Mouse (Mus musculus): Measurements from ENCODE around the gene Gfod1.

The Gfod1 gene

DNA sequence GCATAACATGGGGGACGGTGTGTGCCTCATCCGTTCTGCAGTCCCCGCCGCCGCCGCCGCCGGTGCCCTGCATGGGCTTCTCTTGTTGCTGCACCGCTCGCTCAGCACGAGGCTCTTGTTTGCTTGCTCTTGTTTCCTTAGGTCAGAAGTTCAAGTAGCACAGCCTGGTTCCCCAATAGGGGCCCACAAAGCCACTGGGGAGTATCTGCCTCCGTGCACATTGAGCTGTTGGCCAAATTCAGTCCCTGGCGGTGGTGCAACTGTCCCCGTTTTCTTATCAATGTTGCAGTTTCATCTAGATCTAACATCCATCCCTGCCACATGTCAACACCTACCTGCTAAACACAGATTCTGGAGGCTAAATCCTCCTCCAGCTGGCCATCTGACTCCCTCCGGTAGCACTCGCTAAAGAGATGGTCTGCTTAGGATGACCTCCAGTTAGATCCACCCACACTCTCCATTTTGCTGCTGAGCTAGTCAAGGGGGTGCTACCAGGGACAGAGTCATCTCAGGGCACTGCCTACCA lies 95.0 kb downstream of the Gfod1 start:
- H3K4me3 ChIP-seq (replicated peaks; ENCODE audit: low read length): peak overlapping the region; percentile 57
- H3K36me3 ChIP-seq (ENCODE audit: insufficient read depth, low read length): peaks cover 9% of the 10 kb centered on the region; the same call in 1 of the 2 replicates
- no peaks in the 10 kb centered on the region for H3K9me3 ChIP-seq (ENCODE audit: low read length)
- no peak for TF ChIP-seq POU5F1 (IDR thresholded peaks at IDR 0.05; ENCODE audit: borderline replicate concordance, low read length)
- TF ChIP-seq CTCF (conservative IDR thresholded peaks at IDR 0.05; ENCODE audit: low read length): no peak
- no peak for TF ChIP-seq NANOG (IDR thresholded peaks at IDR 0.05; ENCODE audit: borderline replicate concordance, low read length)
- no peaks in the 10 kb centered on the region for H3K27me3 ChIP-seq (ENCODE audit: insufficient read depth, low read length)
- peaks cover 86% of the 10 kb centered on the region for H3K4me1 ChIP-seq (replicated peaks; ENCODE audit: low read depth, low read length)

DNA sequence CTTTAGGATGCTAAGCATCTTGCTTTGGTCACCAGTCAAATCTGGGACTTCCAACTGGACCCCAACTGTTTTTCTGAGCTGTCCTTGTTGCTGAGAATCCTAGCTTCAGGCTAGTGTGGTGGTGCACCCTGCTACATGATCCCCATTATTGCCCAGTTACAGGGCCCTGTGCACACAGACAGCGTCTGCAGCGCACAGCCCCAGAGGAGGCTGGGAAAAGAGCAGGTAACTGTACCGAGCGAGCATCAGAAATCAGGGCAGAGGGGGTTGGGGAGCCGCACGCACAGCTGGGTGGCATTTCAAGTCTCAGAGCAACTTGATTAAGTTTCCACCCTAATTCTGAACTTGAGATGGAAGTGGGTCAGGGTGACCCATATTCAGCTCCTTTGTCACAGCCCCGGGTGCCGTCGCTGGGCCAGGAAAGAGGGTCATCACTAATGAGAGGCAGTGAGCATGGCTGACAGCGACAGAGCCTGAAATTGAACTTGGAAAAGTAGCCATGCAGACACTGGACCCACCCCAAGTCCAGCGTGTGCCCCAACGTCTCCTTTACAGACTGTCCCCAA lies 97.8 kb downstream of the Gfod1 start:
- TF ChIP-seq NANOG (IDR thresholded peaks at IDR 0.05; ENCODE audit: borderline replicate concordance, low read length) (no peak), CTCF (conservative IDR thresholded peaks at IDR 0.05; ENCODE audit: low read length) (no peak), POU5F1 (IDR thresholded peaks at IDR 0.05; ENCODE audit: borderline replicate concordance, low read length) (no peak)

GRCm38 (mm10) chr13:43203641-43204040 lies 100.3 kb downstream of the Gfod1 start:
- Histone ChIP-seq H3K9me3 (ENCODE audit: low read length) (no peaks in the 10 kb centered on the region), H3K27me3 (ENCODE audit: insufficient read depth, low read length) (no peaks in the 10 kb centered on the region), H3K36me3 (ENCODE audit: insufficient read depth, low read length) (peaks cover 57% of the 10 kb centered on the region), H3K4me3 (replicated peaks; ENCODE audit: low read length) (no peak overlapping the region), H3K4me1 (replicated peaks; ENCODE audit: low read depth, low read length) (peaks cover 64% of the 10 kb centered on the region)
- TF ChIP-seq CTCF (conservative IDR thresholded peaks at IDR 0.05; ENCODE audit: low read length) (no peak), NANOG (IDR thresholded peaks at IDR 0.05; ENCODE audit: borderline replicate concordance, low read length) (no peak), POU5F1 (IDR thresholded peaks at IDR 0.05; ENCODE audit: borderline replicate concordance, low read length) (no peak)

More for the DNA sequence above, 97.8 kb downstream of the Gfod1 start:
- Histone ChIP-seq H3K9me3 (ENCODE audit: low read length) (no peaks in the 10 kb centered on the region), H3K4me1 (replicated peaks; ENCODE audit: low read depth, low read length) (peaks cover 65% of the 10 kb centered on the region), H3K36me3 (ENCODE audit: insufficient read depth, low read length) (peaks cover 36% of the 10 kb centered on the region), H3K4me3 (replicated peaks; ENCODE audit: low read length) (no peak overlapping the region), H3K27me3 (ENCODE audit: insufficient read depth, low read length) (no peaks in the 10 kb centered on the region)

GRCm38 (mm10) chr13:43203234-43203633 lies 100.7 kb downstream of the Gfod1 start:
- no peak overlapping the region for H3K4me3 ChIP-seq (replicated peaks; ENCODE audit: low read length)
- H3K27me3 ChIP-seq (ENCODE audit: insufficient read depth, low read length): no peaks in the 10 kb centered on the region
- H3K9me3 ChIP-seq (ENCODE audit: low read length): no peaks in the 10 kb centered on the region
- no peak for TF ChIP-seq NANOG (IDR thresholded peaks at IDR 0.05; ENCODE audit: borderline replicate concordance, low read length)
- TF ChIP-seq CTCF (conservative IDR thresholded peaks at IDR 0.05; ENCODE audit: low read length): no peak
- TF ChIP-seq POU5F1 (IDR thresholded peaks at IDR 0.05; ENCODE audit: borderline replicate concordance, low read length): no peak
- peaks cover 65% of the 10 kb centered on the region for H3K4me1 ChIP-seq (replicated peaks; ENCODE audit: low read depth, low read length)
- peaks cover 60% of the 10 kb centered on the region for H3K36me3 ChIP-seq (ENCODE audit: insufficient read depth, low read length)

GRCm38 (mm10) chr13:43202351-43202750 lies 101.6 kb downstream of the Gfod1 start:
- no peak for TF ChIP-seq CTCF (conservative IDR thresholded peaks at IDR 0.05; ENCODE audit: low read length)
- no peak for TF ChIP-seq POU5F1 (IDR thresholded peaks at IDR 0.05; ENCODE audit: borderline replicate concordance, low read length)
- no peak for TF ChIP-seq NANOG (IDR thresholded peaks at IDR 0.05; ENCODE audit: borderline replicate concordance, low read length)
- peaks cover 66% of the 10 kb centered on the region for H3K4me1 ChIP-seq (replicated peaks; ENCODE audit: low read depth, low read length)
- H3K36me3 ChIP-seq (ENCODE audit: insufficient read depth, low read length): peaks cover 61% of the 10 kb centered on the region
- H3K4me3 ChIP-seq (replicated peaks; ENCODE audit: low read length): no peak overlapping the region
- H3K27me3 ChIP-seq (ENCODE audit: insufficient read depth, low read length): no peaks in the 10 kb centered on the region
- no peaks in the 10 kb centered on the region for H3K9me3 ChIP-seq (ENCODE audit: low read length)

GRCm38 (mm10) chr13:43201033-43201432 lies 102.9 kb downstream of the Gfod1 start:
- Histone ChIP-seq H3K4me3 (replicated peaks; ENCODE audit: low read length) (peak overlapping the region; percentile 66), H3K4me1 (replicated peaks; ENCODE audit: low read depth, low read length) (peaks cover 67% of the 10 kb centered on the region), H3K27me3 (ENCODE audit: insufficient read depth, low read length) (no peaks in the 10 kb centered on the region), H3K9me3 (ENCODE audit: low read length) (no peaks in the 10 kb centered on the region), H3K36me3 (ENCODE audit: insufficient read depth, low read length) (peaks cover 70% of the 10 kb centered on the region)
- TF ChIP-seq NANOG (IDR thresholded peaks at IDR 0.05; ENCODE audit: borderline replicate concordance, low read length) (no peak), POU5F1 (IDR thresholded peaks at IDR 0.05; ENCODE audit: borderline replicate concordance, low read length) (no peak), CTCF (conservative IDR thresholded peaks at IDR 0.05; ENCODE audit: low read length) (peak; percentile 63)

- peaks cover 65% of the 10 kb centered on the region for H3K4me1 ChIP-seq (replicated peaks; ENCODE audit: low read depth, low read length)
- TF ChIP-seq POU5F1 (IDR thresholded peaks at IDR 0.05; ENCODE audit: borderline replicate concordance, low read length): no peak
- no peak for TF ChIP-seq CTCF (conservative IDR thresholded peaks at IDR 0.05; ENCODE audit: low read length)
- TF ChIP-seq NANOG (IDR thresholded peaks at IDR 0.05; ENCODE audit: borderline replicate concordance, low read length): no peak
- no peaks in the 10 kb centered on the region for H3K27me3 ChIP-seq (ENCODE audit: insufficient read depth, low read length)
- peaks cover 72% of the 10 kb centered on the region for H3K36me3 ChIP-seq (ENCODE audit: insufficient read depth, low read length)
- H3K4me3 ChIP-seq (replicated peaks; ENCODE audit: low read length): peak overlapping the region; percentile 66
- H3K9me3 ChIP-seq (ENCODE audit: low read length): no peaks in the 10 kb centered on the region
Observed at GRCm38 (mm10) chr13:43200473-43200872, 103.5 kb downstream of the Gfod1 start.

- H3K36me3 ChIP-seq (ENCODE audit: insufficient read depth, low read length): peaks cover 77% of the 10 kb centered on the region
- no peaks in the 10 kb centered on the region for H3K27me3 ChIP-seq (ENCODE audit: insufficient read depth, low read length)
- H3K4me3 ChIP-seq (replicated peaks; ENCODE audit: low read length): peak overlapping the region; percentile 66; the same call in 1 of the 2 replicates
- TF ChIP-seq NANOG (IDR thresholded peaks at IDR 0.05; ENCODE audit: borderline replicate concordance, low read length): no peak
- TF ChIP-seq CTCF (conservative IDR thresholded peaks at IDR 0.05; ENCODE audit: low read length): peak; percentile 80
- H3K4me1 ChIP-seq (replicated peaks; ENCODE audit: low read depth, low read length): peaks cover 63% of the 10 kb centered on the region
- no peaks in the 10 kb centered on the region for H3K9me3 ChIP-seq (ENCODE audit: low read length)
Observed at GRCm38 (mm10) chr13:43199749-43200148, 104.2 kb downstream of the Gfod1 start.
